Mouse (Mus musculus): ENCODE measurements around the gene Ifngr1. TPM values are rescaled to one million over a fixed set of nuclear protein-coding genes. Genes with fewer than 3 reads are reported as not detected.

The Ifngr1 gene
- polyA plus RNA-seq, 1 experiment from 2014 or later: 20.0 TPM

DNA sequence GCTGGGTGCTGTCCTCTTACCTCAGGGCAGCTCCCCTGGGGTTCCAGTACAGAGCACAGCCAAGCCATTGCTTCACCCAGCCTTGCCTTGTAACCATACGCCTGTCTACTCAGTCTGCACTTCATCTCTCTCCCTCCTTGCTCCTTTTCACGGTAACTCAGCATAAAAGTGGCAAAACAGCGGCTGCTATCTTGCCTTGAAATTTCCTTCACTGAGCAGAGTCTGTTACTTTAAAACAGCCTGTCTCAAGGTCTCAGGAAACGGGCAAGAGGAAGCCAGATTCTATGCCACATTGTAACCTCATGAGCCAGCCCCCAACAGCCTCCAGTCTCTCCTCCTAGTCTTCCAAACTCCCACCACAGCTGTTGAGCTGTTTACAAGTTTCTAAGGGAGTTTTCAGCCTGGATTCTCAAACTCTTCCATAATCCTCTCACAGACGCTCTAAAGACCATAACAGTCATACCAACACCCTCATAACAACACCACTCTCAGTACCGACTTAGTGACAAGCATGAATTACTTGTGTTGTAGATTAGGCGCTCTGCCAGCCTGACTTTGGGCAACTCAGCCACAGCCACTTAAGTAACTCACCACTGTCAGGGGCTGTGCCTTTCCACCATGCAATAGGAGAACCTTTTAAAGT lies 21.5 kb downstream of the Ifngr1 start:
- Histone ChIP-seq H3K4me3 (ENCODE audit: low read depth, low read length) (no peak overlapping the region), H3K4me1 (ENCODE audit: control insufficient read depth, insufficient read depth, low read length) (no peaks in the 10 kb centered on the region), H3K9me3 (replicated peaks; ENCODE audit: control insufficient read depth, low read length, poor library complexity, severe bottlenecking) (no peaks in the 10 kb centered on the region), H3K27ac (ENCODE audit: low read length) (no peak overlapping the region), H3K4me2 (ENCODE audit: low read length) (no peak overlapping the region), H3K36me3 (ENCODE audit: control insufficient read depth, insufficient read depth, low read length) (no peaks in the 10 kb centered on the region), H3K9ac (ENCODE audit: low read depth, low read length) (no peak overlapping the region), H3K27me3 (ENCODE audit: control insufficient read depth, insufficient read depth, low read depth, low read length) (no peaks in the 10 kb centered on the region)
- 66% methylated on average over 7 of the region's 7 CpGs for WGBS
- no peak for ATAC-seq

DNA sequence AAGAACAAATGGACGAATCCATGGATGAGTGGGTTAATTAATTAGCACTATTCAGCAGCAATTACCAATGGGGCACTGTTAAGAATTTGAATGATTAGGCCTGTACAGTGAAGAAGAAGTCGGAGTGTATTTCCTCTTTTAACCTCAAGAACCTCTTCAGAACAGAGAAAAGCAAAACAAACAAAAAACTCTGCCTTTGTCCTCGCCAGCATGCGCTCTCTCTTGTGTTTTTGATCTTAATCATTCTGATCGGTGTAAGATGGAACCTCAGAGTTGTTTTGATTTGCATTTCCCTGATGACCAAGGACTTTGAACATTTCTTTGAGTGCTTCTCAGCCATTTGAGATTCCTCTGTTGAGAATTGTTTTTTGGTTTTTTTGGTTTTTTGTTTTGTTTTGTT lies 28.0 kb downstream of the Ifngr1 start:
- H3K27me3 ChIP-seq (ENCODE audit: control insufficient read depth, insufficient read depth, low read depth, low read length): no peaks in the 10 kb centered on the region
- no peaks in the 10 kb centered on the region for H3K9me3 ChIP-seq (replicated peaks; ENCODE audit: control insufficient read depth, low read length, poor library complexity, severe bottlenecking)
- WGBS: 65% methylated on average over 5 of the region's 5 CpGs
- no peak overlapping the region for H3K27ac ChIP-seq (ENCODE audit: low read length)
- H3K36me3 ChIP-seq (ENCODE audit: control insufficient read depth, insufficient read depth, low read length): no peaks in the 10 kb centered on the region
- no peak overlapping the region for H3K4me3 ChIP-seq (ENCODE audit: low read depth, low read length)
- H3K9ac ChIP-seq (ENCODE audit: low read depth, low read length): no peak overlapping the region
- no peak for ATAC-seq
- H3K4me2 ChIP-seq (ENCODE audit: low read length): no peak overlapping the region
- H3K4me1 ChIP-seq (ENCODE audit: control insufficient read depth, insufficient read depth, low read length): no peaks in the 10 kb centered on the region

DNA sequence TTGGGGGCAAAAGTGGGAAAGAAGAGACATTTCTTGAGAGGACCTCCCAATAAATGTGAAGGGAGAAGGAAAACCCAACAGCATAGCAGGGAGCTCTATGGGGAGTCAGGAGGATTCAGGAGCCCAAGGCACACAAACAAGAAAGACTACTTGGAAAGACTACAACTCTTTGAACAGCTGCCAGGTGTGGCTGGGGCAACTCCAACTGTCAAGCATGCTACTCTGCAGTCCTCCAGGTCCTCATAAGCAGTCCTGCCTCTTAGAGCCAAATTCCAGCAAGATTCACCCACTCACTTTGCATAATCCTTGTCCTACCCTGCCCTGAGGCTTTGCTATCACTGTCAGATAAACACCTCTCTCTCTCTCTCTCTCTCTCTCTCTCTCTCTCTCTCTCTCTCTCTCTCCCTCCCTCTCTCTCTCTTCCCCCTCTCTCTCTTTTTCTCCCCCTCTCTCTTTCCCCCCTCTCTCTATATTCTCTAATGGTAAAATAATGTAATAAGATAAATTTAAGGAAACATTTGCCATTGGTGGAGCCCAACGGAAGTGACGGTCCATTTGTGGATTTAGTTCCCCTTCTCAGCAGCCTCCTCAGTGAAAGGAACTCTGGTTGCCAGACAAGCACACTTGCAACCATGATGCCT lies 29.8 kb downstream of the Ifngr1 start, which contains the start of gene Il22ra2:
Il22ra2 (plus strand) TSS at position 591 of the 641 bp plus-strand sequence.
- Histone ChIP-seq H3K27ac (ENCODE audit: low read length) (no peak within 1 kb of the TSS), H3K4me2 (ENCODE audit: low read length) (no peak within 1 kb of the TSS), H3K27me3 (ENCODE audit: control insufficient read depth, insufficient read depth, low read depth, low read length) (no peaks in the 10 kb centered on the region), H3K9ac (ENCODE audit: low read depth, low read length) (no peak within 1 kb of the TSS), H3K36me3 (ENCODE audit: control insufficient read depth, insufficient read depth, low read length) (no peaks in the 10 kb centered on the region), H3K4me1 (ENCODE audit: control insufficient read depth, insufficient read depth, low read length) (no peaks in the 10 kb centered on the region), H3K4me3 (ENCODE audit: low read depth, low read length) (no peak within 1 kb of the TSS), H3K9me3 (replicated peaks; ENCODE audit: control insufficient read depth, low read length, poor library complexity, severe bottlenecking) (no peaks in the 10 kb centered on the region)
- ATAC-seq: no peak
- 88% methylated on average over 2 of the region's 2 CpGs for WGBS

DNA sequence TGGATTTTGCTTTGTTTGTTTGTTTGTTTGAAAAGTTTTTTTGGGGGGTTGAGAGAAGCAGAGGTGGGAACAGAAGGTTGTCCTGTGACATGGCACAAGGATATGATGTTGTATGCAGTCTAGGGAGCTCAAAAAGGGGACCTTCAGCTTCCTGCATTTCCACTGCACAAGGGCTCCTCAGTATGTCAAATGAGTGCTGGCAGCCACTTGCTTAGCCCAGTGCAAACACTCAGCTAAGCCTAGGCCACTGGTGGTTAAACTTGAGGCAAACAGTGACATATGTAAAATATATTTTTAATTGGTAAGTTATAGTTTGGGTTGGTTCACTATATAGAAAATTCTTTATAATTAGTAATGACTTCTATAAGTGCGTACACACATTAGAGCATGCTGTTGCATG lies 32.9 kb downstream of the Ifngr1 start:
- Histone ChIP-seq H3K9me3 (replicated peaks; ENCODE audit: control insufficient read depth, low read length, poor library complexity, severe bottlenecking) (no peaks in the 10 kb centered on the region), H3K36me3 (ENCODE audit: control insufficient read depth, insufficient read depth, low read length) (no peaks in the 10 kb centered on the region), H3K4me1 (ENCODE audit: control insufficient read depth, insufficient read depth, low read length) (no peaks in the 10 kb centered on the region), H3K9ac (ENCODE audit: low read depth, low read length) (no peak overlapping the region), H3K4me3 (ENCODE audit: low read depth, low read length) (no peak overlapping the region), H3K4me2 (ENCODE audit: low read length) (no peak overlapping the region), H3K27ac (ENCODE audit: low read length) (no peak overlapping the region), H3K27me3 (ENCODE audit: control insufficient read depth, insufficient read depth, low read depth, low read length) (no peaks in the 10 kb centered on the region)
- WGBS: 96% methylated on average over 1 of the region's 1 CpGs
- no peak for ATAC-seq

DNA sequence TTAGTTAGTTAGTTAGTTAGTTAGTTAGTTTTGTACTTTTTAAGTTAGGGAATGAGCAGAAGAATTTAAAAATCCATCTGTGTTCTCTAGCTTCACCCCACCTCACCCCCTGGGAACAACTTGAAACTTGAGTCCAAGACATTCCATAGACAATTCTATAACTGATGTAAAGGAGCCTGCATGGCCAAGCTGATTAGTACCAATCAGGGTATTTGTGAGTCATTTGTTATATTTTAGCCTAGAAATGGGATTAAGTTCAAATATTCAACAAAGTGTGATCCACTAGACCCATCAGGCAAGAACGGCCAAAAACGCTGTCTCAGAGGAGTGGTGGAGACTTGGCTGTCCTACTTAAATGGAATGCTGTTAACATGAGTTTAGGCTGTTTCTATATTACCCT lies 35.6 kb downstream of the Ifngr1 start:
- Histone ChIP-seq H3K36me3 (ENCODE audit: control insufficient read depth, insufficient read depth, low read length) (no peaks in the 10 kb centered on the region), H3K9ac (ENCODE audit: low read depth, low read length) (no peak overlapping the region), H3K4me1 (ENCODE audit: control insufficient read depth, insufficient read depth, low read length) (no peaks in the 10 kb centered on the region), H3K27ac (ENCODE audit: low read length) (no peak overlapping the region), H3K4me2 (ENCODE audit: low read length) (no peak overlapping the region), H3K27me3 (ENCODE audit: control insufficient read depth, insufficient read depth, low read depth, low read length) (no peaks in the 10 kb centered on the region), H3K9me3 (replicated peaks; ENCODE audit: control insufficient read depth, low read length, poor library complexity, severe bottlenecking) (no peaks in the 10 kb centered on the region), H3K4me3 (ENCODE audit: low read depth, low read length) (no peak overlapping the region)
- 98% methylated on average over 2 of the region's 2 CpGs for WGBS
- ATAC-seq: no peak

DNA sequence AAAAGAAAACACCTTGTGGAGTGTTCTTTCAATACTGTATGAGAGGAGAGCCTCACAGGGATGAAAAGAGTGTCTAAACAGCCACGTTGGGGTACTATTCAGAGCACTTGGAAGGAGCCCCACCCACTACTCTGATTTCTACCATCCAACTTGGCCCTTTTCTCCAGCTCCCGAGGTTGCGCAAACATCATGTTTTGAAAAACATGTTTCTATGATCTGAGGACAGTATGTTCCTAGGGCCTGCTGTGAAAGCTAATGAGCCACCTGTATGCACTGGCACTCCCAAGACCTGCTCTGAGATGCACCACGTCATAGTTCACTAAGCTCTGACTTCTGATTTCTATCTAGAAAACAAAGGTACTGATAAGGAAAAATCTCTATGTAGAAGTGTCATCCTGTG lies 36.0 kb downstream of the Ifngr1 start:
- H3K4me2 ChIP-seq (ENCODE audit: low read length): no peak overlapping the region
- no peaks in the 10 kb centered on the region for H3K27me3 ChIP-seq (ENCODE audit: control insufficient read depth, insufficient read depth, low read depth, low read length)
- no peak overlapping the region for H3K4me3 ChIP-seq (ENCODE audit: low read depth, low read length)
- H3K9ac ChIP-seq (ENCODE audit: low read depth, low read length): no peak overlapping the region
- WGBS: 86% methylated on average over 4 of the region's 4 CpGs
- H3K4me1 ChIP-seq (ENCODE audit: control insufficient read depth, insufficient read depth, low read length): no peaks in the 10 kb centered on the region
- H3K9me3 ChIP-seq (replicated peaks; ENCODE audit: control insufficient read depth, low read length, poor library complexity, severe bottlenecking): no peaks in the 10 kb centered on the region
- no peak overlapping the region for H3K27ac ChIP-seq (ENCODE audit: low read length)
- ATAC-seq: no peak
- H3K36me3 ChIP-seq (ENCODE audit: control insufficient read depth, insufficient read depth, low read length): no peaks in the 10 kb centered on the region

DNA sequence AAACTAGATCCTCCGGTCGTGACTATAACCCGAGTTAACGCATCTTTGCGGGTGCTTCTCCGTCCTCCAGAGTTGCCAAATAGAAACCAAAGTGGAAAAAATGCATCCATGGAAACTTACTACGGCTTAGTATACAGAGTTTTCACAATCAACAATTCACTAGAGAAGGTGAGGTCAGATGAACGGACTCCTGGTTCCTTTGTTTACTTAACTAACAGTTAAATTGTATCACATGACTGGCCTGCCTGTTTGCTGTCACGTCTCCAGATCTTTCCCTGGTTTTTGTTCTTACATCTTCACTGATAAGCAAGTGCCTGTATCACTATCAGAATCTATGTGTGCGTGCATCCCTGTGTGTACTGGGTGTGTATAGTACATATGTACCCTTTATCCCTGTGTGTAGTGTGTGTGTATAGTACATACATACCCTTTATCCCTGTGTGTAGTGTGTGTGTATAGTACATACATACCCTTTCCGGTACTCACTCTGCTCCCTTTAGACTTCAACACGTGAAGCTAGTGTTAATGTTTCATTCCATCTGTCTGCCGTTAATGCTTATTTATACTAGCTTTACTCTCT lies 40.0 kb downstream of the Ifngr1 start:
- H3K27ac ChIP-seq (ENCODE audit: low read length): no peak overlapping the region
- no peaks in the 10 kb centered on the region for H3K4me1 ChIP-seq (ENCODE audit: control insufficient read depth, insufficient read depth, low read length)
- H3K27me3 ChIP-seq (ENCODE audit: control insufficient read depth, insufficient read depth, low read depth, low read length): no peaks in the 10 kb centered on the region
- no peak for ATAC-seq
- H3K36me3 ChIP-seq (ENCODE audit: control insufficient read depth, insufficient read depth, low read length): no peaks in the 10 kb centered on the region
- 81% methylated on average over 13 of the region's 13 CpGs for WGBS
- no peak overlapping the region for H3K9ac ChIP-seq (ENCODE audit: low read depth, low read length)
- H3K4me2 ChIP-seq (ENCODE audit: low read length): no peak overlapping the region
- no peak overlapping the region for H3K4me3 ChIP-seq (ENCODE audit: low read depth, low read length)
- no peaks in the 10 kb centered on the region for H3K9me3 ChIP-seq (replicated peaks; ENCODE audit: control insufficient read depth, low read length, poor library complexity, severe bottlenecking)

DNA sequence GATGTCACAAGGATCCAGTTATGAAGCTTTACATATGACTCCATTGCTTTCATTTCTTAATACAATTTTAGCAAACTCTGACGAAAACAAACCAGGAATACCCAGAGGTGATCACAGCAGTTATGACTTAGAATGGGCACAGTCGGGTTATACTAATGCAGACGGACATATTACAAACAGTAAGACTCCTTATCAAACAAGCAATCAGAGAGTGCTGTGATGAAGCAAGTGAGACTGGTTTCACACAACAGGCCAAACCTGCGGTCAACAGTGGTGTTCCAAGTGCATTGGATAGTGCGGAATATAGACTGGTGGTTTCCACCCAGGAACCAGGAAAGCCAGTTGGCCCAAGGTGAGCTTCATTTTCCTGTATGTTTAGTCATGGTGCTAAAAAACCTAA lies 47.1 kb downstream of the Ifngr1 start:
- 94% methylated on average over 5 of the region's 5 CpGs for WGBS
- no peak for ATAC-seq
- Histone ChIP-seq H3K36me3 (ENCODE audit: control insufficient read depth, insufficient read depth, low read length) (no peaks in the 10 kb centered on the region), H3K4me1 (ENCODE audit: control insufficient read depth, insufficient read depth, low read length) (no peaks in the 10 kb centered on the region), H3K9me3 (replicated peaks; ENCODE audit: control insufficient read depth, low read length, poor library complexity, severe bottlenecking) (no peaks in the 10 kb centered on the region), H3K27me3 (ENCODE audit: control insufficient read depth, insufficient read depth, low read depth, low read length) (no peaks in the 10 kb centered on the region), H3K4me3 (ENCODE audit: low read depth, low read length) (no peak overlapping the region), H3K27ac (ENCODE audit: low read length) (no peak overlapping the region), H3K9ac (ENCODE audit: low read depth, low read length) (no peak overlapping the region), H3K4me2 (ENCODE audit: low read length) (no peak overlapping the region)

DNA sequence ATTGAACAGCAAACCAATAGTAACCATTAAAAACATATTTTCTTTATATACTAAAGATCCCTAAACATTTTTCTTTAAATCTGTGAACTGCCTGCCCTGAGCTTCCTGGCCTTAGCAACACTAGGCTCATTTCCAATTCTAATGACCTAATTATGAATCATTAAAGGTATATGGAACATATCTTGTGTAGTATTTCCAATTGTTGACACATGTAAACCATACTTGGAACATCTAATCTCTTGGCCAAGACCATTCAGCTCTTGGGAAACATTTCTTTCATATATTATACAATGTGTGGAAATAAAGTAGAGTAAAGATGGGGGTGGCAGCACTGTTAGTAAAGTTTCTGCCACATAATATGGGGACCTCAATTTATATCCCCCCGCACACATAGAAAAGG lies 47.9 kb downstream of the Ifngr1 start:
- H3K9me3 ChIP-seq (replicated peaks; ENCODE audit: control insufficient read depth, low read length, poor library complexity, severe bottlenecking): no peaks in the 10 kb centered on the region
- H3K4me1 ChIP-seq (ENCODE audit: control insufficient read depth, insufficient read depth, low read length): no peaks in the 10 kb centered on the region
- H3K4me3 ChIP-seq (ENCODE audit: low read depth, low read length): no peak overlapping the region
- WGBS: 100% methylated on average over 1 of the region's 1 CpGs
- ATAC-seq: no peak
- no peaks in the 10 kb centered on the region for H3K27me3 ChIP-seq (ENCODE audit: control insufficient read depth, insufficient read depth, low read depth, low read length)
- no peak overlapping the region for H3K4me2 ChIP-seq (ENCODE audit: low read length)
- no peaks in the 10 kb centered on the region for H3K36me3 ChIP-seq (ENCODE audit: control insufficient read depth, insufficient read depth, low read length)
- H3K9ac ChIP-seq (ENCODE audit: low read depth, low read length): no peak overlapping the region
- no peak overlapping the region for H3K27ac ChIP-seq (ENCODE audit: low read length)

All from midbrain, embryonic 16.5 days (tissue).